Mouse (Mus musculus) B cell, adult 2 months (primary cell): ENCODE measurements around the gene Gpha2.
A peak's percentile ranks its signal among the peaks of the same experiment; 100 is the strongest.

Source experiments
- DNase-seq, 2 experiments: peaks; one replicate each; pipeline ENCODE4 v3.0.0; 2022

Gene Gpha2

GRCm38 (mm10) chr19:6273998-6274608 is 47.9 kb downstream of the Gpha2 start:
- no peak for DNase-seq

- DNase-seq: peak; percentile 81 to 84
Observed at GRCm38 (mm10) chr19:6275740-6276389, 49.7 kb downstream of the Gpha2 start.

GRCm38 (mm10) chr19:6276426-6277421 is 50.5 kb downstream of the Gpha2 start, which contains the start of gene Ehd1:
TSS of gene Ehd1 (plus strand) at chr19:6276725.
- DNase-seq: peak; percentile 98
